Mouse (Mus musculus): ENCODE measurements around the gene Kmo.

DNA sequence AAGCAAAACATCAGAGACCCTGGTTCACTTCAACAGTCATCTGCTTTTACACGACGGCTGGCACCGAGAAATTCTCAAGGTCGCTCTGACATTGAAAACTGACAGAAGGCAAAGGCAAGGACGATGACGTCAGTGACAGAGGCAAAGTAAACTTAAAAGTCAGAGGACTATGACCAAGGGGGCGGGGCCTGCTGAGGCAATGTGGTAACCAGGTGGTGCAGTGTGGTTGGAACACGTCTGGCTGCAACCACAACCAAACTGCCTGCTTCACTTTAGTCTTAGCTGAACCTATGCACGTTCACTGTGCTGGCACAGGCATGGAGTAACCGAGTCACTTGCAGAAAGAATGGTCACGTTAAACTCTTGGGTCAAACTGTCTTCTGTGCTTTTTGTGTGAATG, 17.9 kb upstream of the Kmo start:
- no peak for TF ChIP-seq POLR2A (IDR thresholded peaks at IDR 0.05; ENCODE audit: insufficient read depth, low read length)
- no peak for TF ChIP-seq CTCF (IDR thresholded peaks at IDR 0.05; ENCODE audit: low read depth, low read length)

Measured in ES-Bruce4 (cell line).